Mouse (Mus musculus) lung, postnatal 0 days (tissue): ENCODE measurements at regions not wholly inside any gene's neighbourhood (a gene's known extent, or its start where the extent isn't known, plus 50 kb on each side); places are given as distances from the start of the nearest gene placed in this dataset.
A peak's percentile ranks its signal among the peaks of the same experiment; 100 is the strongest.

ENCODE experiments used
- ATAC-seq: fragments of 200-750 bp; cut with Nextera tagmentation; 2 replicates; pipeline ENCODE4 v1.8.0; 2017; ENCODE audit warnings: moderate library complexity
- DNase-seq: peaks from one replicate; pipeline ENCODE4 v3.0.0-alpha.2; 2016; ENCODE audit warnings: low spot score
- H3K27ac ChIP-seq: fragments of 300-500 bp; sonication (generic); 2 replicates; pipeline ENCODE4 v1.5.1; 2014; ENCODE audit warnings: antibody characterized with exemption, mild to moderate bottlenecking, low read length, mixed read lengths
- H3K27me3 ChIP-seq: fragments of 300-500 bp; sonication (generic); replicated peaks from 2 replicates; pipeline ENCODE4 v1.6.1; 2014; ENCODE audit warnings: low read length, mixed read lengths; ENCODE audit not compliant: insufficient read depth
- H3K36me3 ChIP-seq: fragments of 300-500 bp; sonication (generic); 2 replicates; pipeline ENCODE4 v1.6.1; 2014; ENCODE audit warnings: low read length, mixed read lengths; ENCODE audit not compliant: insufficient read depth
- H3K4me1 ChIP-seq: fragments of 300-500 bp; sonication (generic); 2 replicates; pipeline ENCODE4 v1.6.1; 2014; ENCODE audit warnings: antibody characterized with exemption, low read depth, low read length, mixed read lengths; ENCODE audit not compliant: insufficient read depth
- H3K4me2 ChIP-seq: fragments of 300-500 bp; sonication (generic); replicated peaks from 2 replicates; pipeline ENCODE4 v1.6.1; 2014; ENCODE audit warnings: low read depth, mild to moderate bottlenecking, low read length, moderate library complexity, mixed read lengths
- H3K4me3 ChIP-seq: fragments of 300-500 bp; sonication (generic); 2 replicates; pipeline ENCODE4 v1.5.1; 2014; ENCODE audit warnings: low read depth, low read length
- H3K9ac ChIP-seq: fragments of 300-500 bp; sonication (generic); replicated peaks from 2 replicates; pipeline ENCODE4 v1.6.1; 2014; ENCODE audit warnings: low read depth, mild to moderate bottlenecking
- H3K9me3 ChIP-seq: fragments of 300-500 bp; sonication (generic); 2 replicates; pipeline ENCODE4 v1.6.1; 2016; ENCODE audit warnings: low read length, mixed read lengths
- CTCF ChIP-seq: IDR thresholded peaks from 2 replicates; pipeline ENCODE4 v1.5.1; 2016; ENCODE audit warnings: antibody characterized with exemption, mild to moderate bottlenecking
- EP300 ChIP-seq: IDR thresholded peaks from 2 replicates; pipeline ENCODE4 v1.6.1; 2016; ENCODE audit warnings: antibody characterized with exemption, mild to moderate bottlenecking, control low read depth
- WGBS: fragments of 180-500 bp; shearing (Covaris S2); extraction: QIAGEN DNeasy Blood & Tissue Kit; methylation state at CpG from one replicate; pipeline ENCODE4 v1.1.7; 2014; 5-methylcytosine and 5-hydroxymethylcytosine counted together

GRCm38 (mm10) chr5:17247732-17248606 is 125.0 kb upstream of the Speer4f2 start:
- no peak overlapping the region for H3K4me2 ChIP-seq
- no peaks in the 10 kb centered on the region for H3K4me1 ChIP-seq
- H3K27me3 ChIP-seq = no peaks in the 10 kb centered on the region
- TF ChIP-seq CTCF (no peak), EP300 (no peak)
- no peak overlapping the region for H3K9ac ChIP-seq
- no peak for ATAC-seq
- H3K4me3 ChIP-seq = no peak overlapping the region
- H3K27ac ChIP-seq = no peak overlapping the region
- WGBS = 69% methylated on average over 5 of the region's 5 CpGs
- no peaks in the 10 kb centered on the region for H3K36me3 ChIP-seq
- H3K9me3 ChIP-seq = no peaks in the 10 kb centered on the region
- DNase-seq = no peak

DNA sequence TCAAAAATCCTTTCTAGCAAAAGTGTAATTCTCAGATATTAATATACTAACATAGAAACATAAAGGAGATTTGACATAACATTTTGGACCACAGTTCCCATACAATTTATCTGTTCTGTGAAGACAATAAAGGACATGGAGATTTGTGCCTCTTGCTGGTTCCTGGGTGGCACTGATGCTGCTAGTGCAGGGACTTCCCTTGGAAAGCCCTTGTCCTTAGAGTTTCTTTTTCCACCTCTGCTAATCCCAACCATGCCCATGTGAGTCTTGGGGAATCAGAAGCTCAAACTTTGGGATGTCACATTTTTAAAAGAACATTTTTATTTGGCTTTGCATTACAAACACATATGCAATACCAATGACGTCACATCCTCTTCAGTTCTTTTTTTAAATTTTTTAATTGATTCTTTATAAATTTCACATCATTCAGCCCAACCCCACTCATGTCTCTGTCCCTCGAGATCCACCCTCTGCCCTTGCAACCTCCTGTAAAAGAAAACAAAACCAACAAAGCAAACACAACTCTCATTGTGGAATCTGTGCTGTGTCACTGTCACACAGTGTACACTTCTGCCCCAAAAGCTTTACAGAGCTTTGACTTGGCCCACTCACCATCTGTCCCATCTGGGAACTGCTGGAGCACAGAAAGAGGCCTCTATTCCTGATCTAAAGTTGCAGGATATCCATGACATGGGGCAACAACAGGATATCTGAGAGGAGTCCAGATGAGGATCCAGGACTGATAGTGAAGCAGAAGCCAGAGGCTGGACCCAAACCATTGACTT is 112.2 kb upstream of the Speer4f2 start:
- 62% methylated on average over 2 of the region's 2 CpGs for WGBS
- no peaks in the 10 kb centered on the region for H3K9me3 ChIP-seq
- H3K36me3 ChIP-seq = no peaks in the 10 kb centered on the region
- no peak for DNase-seq
- H3K9ac ChIP-seq = no peak overlapping the region
- no peak for TF ChIP-seq CTCF
- TF ChIP-seq EP300 = no peak
- ATAC-seq = no peak
- no peak overlapping the region for H3K4me3 ChIP-seq
- no peaks in the 10 kb centered on the region for H3K4me1 ChIP-seq
- no peak overlapping the region for H3K27ac ChIP-seq
- no peaks in the 10 kb centered on the region for H3K27me3 ChIP-seq
- H3K4me2 ChIP-seq = no peak overlapping the region

- no peaks in the 10 kb centered on the region for H3K27me3 ChIP-seq
- no peaks in the 10 kb centered on the region for H3K9me3 ChIP-seq
- no peak for DNase-seq
- H3K27ac ChIP-seq = no peak overlapping the region
- TF ChIP-seq EP300 (no peak), CTCF (no peak)
- 56% methylated on average over 1 of the region's 1 CpGs for WGBS
- ATAC-seq = no peak
- H3K4me2 ChIP-seq = no peak overlapping the region
- no peak overlapping the region for H3K9ac ChIP-seq
- H3K36me3 ChIP-seq = no peaks in the 10 kb centered on the region
- no peaks in the 10 kb centered on the region for H3K4me1 ChIP-seq
- no peak overlapping the region for H3K4me3 ChIP-seq
Measured at GRCm38 (mm10) chr5:17262126-17262525, 110.9 kb upstream of the Speer4f2 start.

- 69% methylated on average over 2 of the region's 2 CpGs for WGBS
- no peak overlapping the region for H3K4me3 ChIP-seq
- no peak for TF ChIP-seq EP300
- TF ChIP-seq CTCF = no peak
- H3K9ac ChIP-seq = no peak overlapping the region
- no peaks in the 10 kb centered on the region for H3K9me3 ChIP-seq
- H3K4me1 ChIP-seq = 0 out of 2 replicates have a peak, but pooled peaks cover 6% of the 10 kb centered on the region
- H3K36me3 ChIP-seq = no peaks in the 10 kb centered on the region
- no peaks in the 10 kb centered on the region for H3K27me3 ChIP-seq
- DNase-seq = no peak
- no peak for ATAC-seq
- no peak overlapping the region for H3K27ac ChIP-seq
- H3K4me2 ChIP-seq = no peak overlapping the region
Measured at GRCm38 (mm10) chr5:17271153-17271552, 101.8 kb upstream of the Speer4f2 start.

GRCm38 (mm10) chr5:17271722-17272479 is 101.1 kb upstream of the Speer4f2 start:
- no peak for TF ChIP-seq CTCF
- peak; percentile 61 for TF ChIP-seq EP300
- 0 out of 2 replicates have a peak overlapping the region, but pooled peaks have one; percentile 8 for H3K4me2 ChIP-seq
- no peak overlapping the region for H3K4me3 ChIP-seq
- H3K36me3 ChIP-seq = no peaks in the 10 kb centered on the region
- H3K9me3 ChIP-seq = no peaks in the 10 kb centered on the region
- DNase-seq (peak; percentile 81), ATAC-seq (peak; percentile 91)
- H3K9ac ChIP-seq = no peak overlapping the region
- peak overlapping the region; percentile 35; the same call in 1 of the 2 replicates for H3K27ac ChIP-seq
- 48% methylated on average over 3 of the region's 3 CpGs for WGBS
- H3K4me1 ChIP-seq = 0 out of 2 replicates have a peak, but pooled peaks cover 6% of the 10 kb centered on the region
- H3K27me3 ChIP-seq = no peaks in the 10 kb centered on the region

DNA sequence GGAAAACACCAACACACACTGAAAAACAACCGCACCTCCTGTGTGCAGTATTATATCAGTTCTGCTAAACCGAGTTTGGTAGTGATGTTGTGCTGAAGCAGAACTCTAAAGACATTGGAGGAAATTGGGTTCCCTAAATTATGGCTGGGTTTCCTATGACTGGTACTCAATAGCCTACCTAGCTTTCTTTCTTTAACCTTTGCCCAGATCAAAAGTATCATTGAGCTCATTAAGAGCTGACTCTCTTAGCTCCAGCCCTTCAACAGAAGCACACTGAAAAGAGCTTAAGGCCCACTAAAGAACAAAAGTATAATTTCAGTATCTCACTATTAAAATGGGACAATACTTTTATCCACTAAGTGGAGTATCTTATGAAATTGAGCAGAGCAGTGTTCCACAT is 97.6 kb upstream of the Speer4f2 start:
- no peak for TF ChIP-seq EP300
- no peak for TF ChIP-seq CTCF
- WGBS = 93% methylated on average over 2 of the region's 2 CpGs
- Histone ChIP-seq H3K36me3 (no peaks in the 10 kb centered on the region), H3K27ac (no peak overlapping the region), H3K9me3 (no peaks in the 10 kb centered on the region), H3K4me3 (no peak overlapping the region), H3K4me2 (no peak overlapping the region), H3K27me3 (no peaks in the 10 kb centered on the region), H3K4me1 (0 out of 2 replicates have a peak, but pooled peaks cover 6% of the 10 kb centered on the region), H3K9ac (no peak overlapping the region)
- no peak for ATAC-seq
- DNase-seq = no peak
